Mouse (Mus musculus): ENCODE measurements around the gene Frem1.

The Frem1 gene

DNA sequence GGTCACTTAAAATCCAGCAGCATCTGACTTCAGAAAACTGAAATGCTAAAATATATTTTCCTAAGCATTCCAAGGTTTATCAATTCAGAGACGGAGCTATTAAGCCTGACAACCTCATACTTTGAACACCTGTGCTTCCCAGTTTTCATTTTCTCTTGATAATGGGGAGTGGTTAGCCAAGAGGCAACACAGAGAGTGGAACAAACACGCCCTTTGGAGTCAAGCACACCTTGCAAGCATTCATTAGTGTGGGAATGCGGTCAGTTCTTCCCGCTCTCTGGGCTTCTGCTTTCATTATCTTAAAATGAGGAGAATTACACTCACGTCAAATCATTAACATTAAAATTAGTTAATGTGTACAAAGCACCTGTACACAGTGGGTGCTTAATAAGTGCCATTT, 122.1 kb downstream of the Frem1 start:
- DNase-seq (ENCODE audit: low spot score in 2 of 2), result no peak

GRCm38 (mm10) chr4:82921962-82922361, 130.2 kb downstream of the Frem1 start:
- DNase-seq (ENCODE audit: low spot score in 2 of 2), result no peak

GRCm38 (mm10) chr4:82918625-82919024, 133.5 kb downstream of the Frem1 start:
- DNase-seq (ENCODE audit: low spot score in 2 of 2), result no peak

DNA sequence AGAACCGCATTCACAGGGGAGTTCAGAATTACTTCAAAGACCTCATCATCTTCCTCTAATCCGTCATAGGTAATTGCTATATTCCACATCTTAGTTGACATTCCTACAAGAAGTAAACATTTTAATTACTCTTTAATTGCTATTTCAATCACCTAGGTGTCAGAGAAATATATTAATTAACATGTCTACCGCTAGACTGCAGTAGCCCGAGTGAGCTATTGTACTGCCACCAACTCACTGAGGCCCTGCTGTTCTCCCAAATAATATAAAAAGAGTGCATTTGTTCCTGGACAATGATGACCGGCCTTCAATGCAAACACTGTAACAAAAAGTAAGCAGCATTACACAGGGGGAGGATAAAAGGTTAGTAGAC, 135.5 kb downstream of the Frem1 start:
- no peak for DNase-seq (ENCODE audit: low spot score in 2 of 2)

GRCm38 (mm10) chr4:82916003-82916677, 136.0 kb downstream of the Frem1 start:
- DNase-seq (ENCODE audit: low spot score in 2 of 2), result peak; percentile 72 to 74

DNA sequence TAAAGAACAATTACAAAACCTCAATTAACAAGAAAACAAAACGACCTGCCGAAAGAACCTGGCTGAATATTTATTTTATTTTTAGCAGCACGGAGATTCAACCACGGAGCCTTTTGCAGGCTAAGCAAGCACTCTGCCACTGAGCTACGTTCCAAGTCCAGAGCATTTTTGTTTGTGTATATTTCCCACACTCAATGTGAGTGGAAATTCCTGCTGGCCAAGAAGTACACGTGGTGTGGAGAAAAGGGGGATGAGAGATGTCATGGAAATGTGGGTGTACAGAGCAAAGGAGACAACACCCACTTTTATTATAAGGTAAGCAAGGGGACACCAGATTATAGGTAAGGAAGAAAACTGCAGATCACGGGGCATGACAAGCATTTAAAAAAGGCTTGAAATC, 136.6 kb downstream of the Frem1 start:
- DNase-seq (ENCODE audit: low spot score in 2 of 2), result no peak

DNA sequence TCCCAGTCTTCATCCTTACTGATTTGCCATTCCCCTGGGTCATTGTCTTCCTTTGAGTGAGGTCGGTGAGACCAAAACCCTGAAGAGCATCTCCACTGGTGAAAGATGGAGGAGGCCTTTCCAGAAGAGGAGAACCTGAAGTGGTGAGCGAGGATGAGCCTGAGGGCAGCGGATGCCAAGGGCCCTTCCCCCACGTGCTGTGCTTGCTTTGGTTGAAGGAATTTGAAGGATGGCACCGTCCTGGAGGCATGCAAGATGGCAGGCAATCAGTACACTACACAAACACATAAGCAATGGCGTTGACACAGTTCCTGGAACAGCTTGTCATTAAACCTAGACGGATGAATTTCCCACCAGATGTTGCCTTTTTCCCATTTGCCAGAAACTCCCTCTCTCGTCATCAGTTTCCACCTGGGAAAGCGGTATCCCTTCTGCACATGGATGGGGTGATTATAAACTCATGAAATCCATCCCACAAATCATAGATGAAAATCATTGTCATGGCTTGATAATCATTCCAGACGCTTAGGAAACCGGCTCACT, 137.5 kb downstream of the Frem1 start:
- DNase-seq (ENCODE audit: low spot score in 2 of 2), result no peak

DNA sequence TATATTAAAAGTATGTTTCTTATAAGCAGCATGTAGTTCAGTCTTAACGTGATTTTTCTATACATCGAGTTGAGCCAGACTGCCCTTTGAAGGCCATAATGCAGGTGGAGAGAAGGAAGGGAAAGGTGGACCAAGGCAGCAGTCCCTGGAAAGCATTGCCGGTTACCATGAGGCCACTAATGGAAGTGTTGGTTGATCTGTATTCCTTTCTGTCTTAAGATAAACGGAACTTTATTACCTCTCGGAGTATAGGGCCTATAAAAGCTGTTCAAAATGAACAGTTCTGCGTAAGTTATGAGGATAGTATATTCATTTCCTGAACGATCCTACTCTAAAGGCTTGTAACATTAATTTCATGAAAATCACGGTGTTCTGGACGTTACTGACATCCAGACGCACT, 156.9 kb downstream of the Frem1 start:
- DNase-seq (ENCODE audit: low spot score in 2 of 2), result no peak

DNA sequence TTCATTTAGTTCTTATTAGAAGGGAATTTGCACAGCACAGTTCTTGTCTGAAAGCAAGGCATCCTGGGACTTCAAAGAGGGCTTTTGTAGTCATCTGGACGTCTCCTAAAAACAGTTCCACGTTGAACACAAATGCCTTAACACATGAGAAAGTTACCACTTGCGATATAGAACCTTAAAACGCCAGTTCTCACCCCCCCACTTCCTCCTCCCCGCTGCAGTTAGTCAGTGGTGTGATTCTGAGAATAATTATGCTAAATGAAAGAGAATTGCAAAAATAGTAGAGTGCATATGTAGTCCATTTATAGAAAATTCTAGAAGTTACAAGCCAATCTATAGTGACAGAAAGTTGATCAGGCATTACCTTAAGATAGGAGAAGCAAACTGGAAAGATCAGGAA, 159.9 kb downstream of the Frem1 start:
- peak in 1 of 2 experiments; percentile 37 for DNase-seq (ENCODE audit: low spot score in 2 of 2)

- DNase-seq (ENCODE audit: low spot score in 2 of 2), result no peak
Observed at GRCm38 (mm10) chr4:82891566-82891965, 160.6 kb downstream of the Frem1 start.

DNA sequence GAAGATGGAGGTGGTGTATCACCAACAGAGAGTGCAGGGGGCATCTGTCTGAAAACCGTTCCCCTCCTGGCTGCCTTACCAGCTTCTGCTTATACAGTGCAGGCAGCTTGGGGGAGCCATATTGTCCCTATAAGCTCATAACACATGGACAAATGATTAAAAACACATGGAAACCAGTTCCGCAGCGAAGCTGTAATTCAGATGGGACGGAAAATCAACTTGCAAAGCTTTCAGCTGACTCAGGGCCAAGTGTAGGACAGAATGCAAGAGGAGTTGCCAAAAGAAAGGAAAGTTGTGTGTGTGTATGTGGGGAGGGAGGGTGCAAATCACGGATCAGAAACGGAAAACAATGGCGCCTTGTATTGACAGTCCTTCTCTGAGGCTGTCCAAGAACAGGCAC, 161.1 kb downstream of the Frem1 start:
- peak in 1 of 2 experiments; percentile 55 for DNase-seq (ENCODE audit: low spot score in 2 of 2)

GRCm38 (mm10) chr4:82890585-82890984, 161.6 kb downstream of the Frem1 start:
- DNase-seq (ENCODE audit: low spot score in 2 of 2), result no peak

- no peak for DNase-seq (ENCODE audit: low spot score in 2 of 2)
Observed at GRCm38 (mm10) chr4:82886148-82886547, 166.0 kb downstream of the Frem1 start.

DNA sequence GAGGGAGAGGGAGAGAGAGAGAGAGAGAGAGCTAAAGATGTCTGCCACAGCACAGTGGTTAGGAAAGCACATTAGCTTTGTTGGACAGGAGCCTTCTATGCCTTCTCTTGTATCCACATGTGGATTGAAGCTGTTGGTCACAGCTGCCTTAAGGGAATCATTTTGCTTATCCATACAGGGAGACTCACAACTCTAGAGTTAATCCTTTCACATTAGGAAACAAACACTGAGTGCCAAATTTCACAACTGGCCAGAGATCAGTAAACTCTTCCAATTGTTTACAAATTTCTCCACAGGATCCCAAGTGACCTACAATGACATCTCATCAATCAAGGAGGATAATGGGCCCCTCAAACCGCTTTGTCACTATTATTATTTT, 166.6 kb downstream of the Frem1 start:
- no peak for DNase-seq (ENCODE audit: low spot score in 2 of 2)

- no peak for DNase-seq (ENCODE audit: low spot score in 2 of 2)
Observed at GRCm38 (mm10) chr4:82884636-82885534, 167.3 kb downstream of the Frem1 start, which contains the start of gene Cer1. Gene Cer1 (minus strand): TSS chr4:82885148.

DNA sequence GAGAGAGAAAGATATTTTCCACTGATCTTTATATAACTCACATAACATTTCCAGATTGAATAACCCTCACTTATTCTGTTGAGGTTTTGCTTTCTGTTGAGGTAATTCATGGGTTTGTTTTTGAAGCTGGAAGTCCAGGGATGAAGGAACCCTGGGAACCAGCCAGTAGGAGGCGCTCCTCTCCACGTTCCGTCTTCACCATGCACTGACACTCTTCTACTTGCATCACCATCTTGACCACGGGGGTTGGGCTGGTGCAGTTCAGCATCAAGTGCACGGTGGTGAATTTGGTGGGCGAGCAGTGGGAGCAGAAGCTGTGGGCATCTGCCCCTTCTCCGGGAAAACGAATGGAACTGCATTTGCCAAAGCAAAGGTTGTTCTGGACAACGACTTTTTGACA, 169.6 kb downstream of the Frem1 start:
- DNase-seq (ENCODE audit: low spot score in 2 of 2), result no peak

GRCm38 (mm10) chr4:82881366-82881765, 170.8 kb downstream of the Frem1 start:
- DNase-seq (ENCODE audit: low spot score in 2 of 2), result no peak

DNA sequence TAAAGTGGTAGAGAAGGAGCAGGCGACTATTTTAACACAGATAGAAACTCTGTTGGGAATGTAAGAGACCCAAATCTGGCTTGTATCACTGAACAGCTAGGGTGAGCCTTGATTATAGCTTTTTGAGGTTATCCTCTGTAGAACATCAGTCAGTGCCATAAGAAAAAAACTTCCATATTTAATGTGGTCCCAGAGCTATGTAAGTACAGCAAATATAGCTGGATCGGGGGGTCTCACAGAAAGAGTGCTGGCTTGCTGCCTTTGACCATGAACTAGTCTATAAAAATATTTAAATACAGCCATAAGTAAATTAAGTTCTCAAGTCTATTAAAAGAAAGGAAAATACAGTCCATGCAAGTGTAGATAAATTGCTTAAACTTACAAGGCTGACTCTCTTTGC, 171.9 kb downstream of the Frem1 start:
- DNase-seq (ENCODE audit: low spot score in 2 of 2), result no peak

DNA sequence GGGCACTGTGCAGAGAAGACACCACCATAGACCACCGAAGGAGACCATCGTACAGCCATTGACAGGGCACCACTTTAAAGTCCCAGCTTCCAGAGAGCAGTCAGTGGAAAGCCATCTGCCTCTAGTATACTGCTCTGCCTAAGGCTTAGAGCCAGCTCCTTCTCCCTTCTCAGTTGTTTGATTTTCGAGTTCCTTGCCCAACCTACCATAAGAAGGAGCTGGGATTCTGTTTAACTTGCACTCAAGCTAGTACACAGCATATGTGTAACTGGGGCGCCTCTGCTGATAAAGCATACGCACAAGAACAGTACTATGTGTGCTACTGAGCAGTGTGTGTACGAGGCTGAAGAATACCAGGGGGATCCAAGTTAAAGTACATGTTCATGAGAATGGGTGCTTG, 173.0 kb downstream of the Frem1 start:
- DNase-seq (ENCODE audit: low spot score in 2 of 2), result peak; percentile 31 to 48

DNA sequence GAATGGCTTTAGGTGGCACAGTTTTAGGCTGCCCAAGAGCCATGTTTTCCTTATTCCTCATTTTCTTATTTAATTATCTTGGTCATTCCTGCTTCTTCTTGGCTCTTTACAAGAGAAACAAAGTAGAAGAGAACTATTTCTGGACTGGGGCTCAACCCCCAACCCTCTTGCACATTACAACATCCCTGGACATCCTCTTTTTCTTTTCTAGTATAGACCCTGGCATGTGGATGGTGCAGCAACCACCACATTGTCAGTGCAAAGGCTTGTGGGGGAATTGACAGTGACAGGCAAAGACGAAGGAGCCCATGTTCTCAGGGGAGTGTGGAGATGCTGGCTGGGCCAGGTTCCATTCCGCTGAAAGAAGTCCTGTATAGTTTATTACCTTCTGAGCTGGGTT, 175.5 kb downstream of the Frem1 start:
- no peak for DNase-seq (ENCODE audit: low spot score in 2 of 2)

GRCm38 (mm10) chr4:82875532-82875931, 176.6 kb downstream of the Frem1 start:
- DNase-seq (ENCODE audit: low spot score in 2 of 2), result no peak

GRCm38 (mm10) chr4:82874791-82875190, 177.3 kb downstream of the Frem1 start:
- DNase-seq (ENCODE audit: low spot score in 2 of 2), result no peak

- DNase-seq (ENCODE audit: low spot score in 2 of 2), result no peak
Observed at GRCm38 (mm10) chr4:82872548-82872947, 179.6 kb downstream of the Frem1 start.

Measured in right cerebral cortex, postnatal 10 days (tissue).